Mouse (Mus musculus): Measurements from ENCODE around the gene Nek8. TPM values are rescaled to one million over a fixed set of nuclear protein-coding genes. Genes with fewer than 3 reads are reported as not detected.

The Nek8 gene
- polyA plus RNA-seq, 1 experiment from 2014 or later = 20.6 TPM

GRCm38 (mm10) chr11:78122815-78123214 is 53.7 kb downstream of the Nek8 start:
- WGBS = 77% methylated on average over 4 of the region's 4 CpGs
- Histone ChIP-seq H3K4me1 (replicated peaks; ENCODE audit: control insufficient read depth, insufficient read depth, low read length) (peaks cover 10% of the 10 kb centered on the region), H3K9me3 (ENCODE audit: control insufficient read depth, low read length) (no peaks in the 10 kb centered on the region), H3K27me3 (ENCODE audit: control insufficient read depth, insufficient read depth, low read depth, low read length) (no peaks in the 10 kb centered on the region), H3K27ac (ENCODE audit: low read length) (no peak overlapping the region), H3K4me3 (ENCODE audit: low read length) (no peak overlapping the region), H3K36me3 (ENCODE audit: control insufficient read depth, insufficient read depth, low read length) (no peaks in the 10 kb centered on the region), H3K9ac (ENCODE audit: low read length) (no peak overlapping the region), H3K4me2 (ENCODE audit: low read depth, low read length) (no peak overlapping the region)
- ATAC-seq (ENCODE audit: low read depth) = no peak

DNA sequence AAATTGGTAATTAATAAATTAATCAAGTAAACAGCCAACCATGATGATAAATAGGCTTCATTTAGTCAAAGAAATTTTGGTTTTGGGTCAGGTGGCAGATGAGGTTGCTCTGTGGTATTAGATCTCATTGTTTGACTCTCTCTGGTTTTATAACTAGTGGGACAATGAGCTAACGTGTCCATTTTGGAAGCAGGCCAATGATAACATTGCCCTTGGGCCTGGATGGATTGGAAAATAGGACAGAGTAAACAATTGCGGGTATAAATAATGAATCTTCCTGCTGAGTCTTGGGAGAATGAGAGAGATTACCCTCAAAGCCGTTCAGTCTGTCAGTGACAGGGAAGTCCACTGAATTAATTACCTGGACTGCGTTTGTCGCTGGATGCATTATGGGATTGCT is 55.3 kb downstream of the Nek8 start:
- no peak overlapping the region for H3K9ac ChIP-seq (ENCODE audit: low read length)
- 38% methylated on average over 5 of the region's 5 CpGs for WGBS
- peak; percentile 34; the same call in 1 of the 2 replicates for ATAC-seq (ENCODE audit: low read depth)

DNA sequence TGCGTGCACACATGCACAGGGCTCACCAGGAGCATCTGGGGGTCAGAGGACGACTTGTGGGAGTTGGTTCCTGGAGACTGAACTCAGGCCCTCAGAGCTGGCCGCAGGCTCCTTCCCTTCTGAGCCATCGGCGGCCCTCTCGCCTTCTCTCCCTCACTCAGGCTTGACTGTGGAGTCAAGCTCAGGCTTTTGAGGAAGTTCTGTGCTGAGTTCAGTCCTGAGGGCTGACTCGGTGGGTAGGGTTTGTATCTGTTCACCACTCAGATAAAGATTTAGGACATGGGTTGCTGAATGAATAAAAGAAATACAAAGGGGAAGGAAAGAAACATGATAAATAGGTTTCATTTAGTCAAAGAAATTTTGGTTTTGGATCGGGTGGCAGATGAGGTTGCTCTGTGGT is 56.6 kb downstream of the Nek8 start:
- Histone ChIP-seq H3K36me3 (ENCODE audit: control insufficient read depth, insufficient read depth, low read length) (no peaks in the 10 kb centered on the region), H3K9ac (ENCODE audit: low read length) (no peak overlapping the region), H3K9me3 (ENCODE audit: control insufficient read depth, low read length) (no peaks in the 10 kb centered on the region), H3K27ac (ENCODE audit: low read length) (no peak overlapping the region), H3K4me1 (replicated peaks; ENCODE audit: control insufficient read depth, insufficient read depth, low read length) (peaks cover 16% of the 10 kb centered on the region), H3K27me3 (ENCODE audit: control insufficient read depth, insufficient read depth, low read depth, low read length) (no peaks in the 10 kb centered on the region), H3K4me2 (ENCODE audit: low read depth, low read length) (no peak overlapping the region), H3K4me3 (ENCODE audit: low read length) (no peak overlapping the region)
- no peak for ATAC-seq (ENCODE audit: low read depth)
- WGBS = 68% methylated on average over 8 of the region's 8 CpGs

More for the DNA sequence above, 55.3 kb downstream of the Nek8 start:
- Histone ChIP-seq H3K4me1 (replicated peaks; ENCODE audit: control insufficient read depth, insufficient read depth, low read length) (peaks cover 11% of the 10 kb centered on the region), H3K4me3 (ENCODE audit: low read length) (no peak overlapping the region), H3K36me3 (ENCODE audit: control insufficient read depth, insufficient read depth, low read length) (no peaks in the 10 kb centered on the region), H3K27me3 (ENCODE audit: control insufficient read depth, insufficient read depth, low read depth, low read length) (no peaks in the 10 kb centered on the region), H3K27ac (ENCODE audit: low read length) (no peak overlapping the region), H3K4me2 (ENCODE audit: low read depth, low read length) (no peak overlapping the region), H3K9me3 (ENCODE audit: control insufficient read depth, low read length) (no peaks in the 10 kb centered on the region)

GRCm38 (mm10) chr11:78118467-78118866 is 58.0 kb downstream of the Nek8 start:
- ATAC-seq (ENCODE audit: low read depth) = no peak
- Histone ChIP-seq H3K36me3 (ENCODE audit: control insufficient read depth, insufficient read depth, low read length) (no peaks in the 10 kb centered on the region), H3K4me1 (replicated peaks; ENCODE audit: control insufficient read depth, insufficient read depth, low read length) (peaks cover 23% of the 10 kb centered on the region), H3K4me3 (ENCODE audit: low read length) (no peak overlapping the region), H3K27ac (ENCODE audit: low read length) (no peak overlapping the region), H3K9me3 (ENCODE audit: control insufficient read depth, low read length) (no peaks in the 10 kb centered on the region), H3K4me2 (ENCODE audit: low read depth, low read length) (no peak overlapping the region), H3K27me3 (ENCODE audit: control insufficient read depth, insufficient read depth, low read depth, low read length) (no peaks in the 10 kb centered on the region), H3K9ac (ENCODE audit: low read length) (no peak overlapping the region)

DNA sequence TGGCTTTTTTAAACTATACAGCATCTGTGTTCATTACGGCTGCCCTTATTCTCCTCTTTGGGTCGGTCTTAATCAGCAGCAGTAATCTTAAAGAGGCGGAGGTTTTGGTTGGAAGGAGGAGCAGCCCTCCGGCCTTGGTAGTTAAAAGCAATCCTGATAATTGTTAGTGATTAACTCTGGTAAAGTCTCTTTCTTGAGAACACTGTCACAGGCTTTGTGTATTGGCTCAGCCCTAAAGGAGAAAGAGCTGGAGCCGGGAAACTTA is 60.4 kb downstream of the Nek8 start:
- H3K36me3 ChIP-seq (ENCODE audit: control insufficient read depth, insufficient read depth, low read length) = no peaks in the 10 kb centered on the region
- H3K4me3 ChIP-seq (ENCODE audit: low read length) = peak overlapping the region; percentile 70
- no peaks in the 10 kb centered on the region for H3K9me3 ChIP-seq (ENCODE audit: control insufficient read depth, low read length)
- H3K27ac ChIP-seq (ENCODE audit: low read length) = no peak overlapping the region
- peaks cover 20% of the 10 kb centered on the region for H3K4me1 ChIP-seq (replicated peaks; ENCODE audit: control insufficient read depth, insufficient read depth, low read length)
- H3K27me3 ChIP-seq (ENCODE audit: control insufficient read depth, insufficient read depth, low read depth, low read length) = no peaks in the 10 kb centered on the region
- H3K9ac ChIP-seq (ENCODE audit: low read length) = peak overlapping the region; percentile 80
- H3K4me2 ChIP-seq (ENCODE audit: low read depth, low read length) = peak overlapping the region; percentile 65
- WGBS = 10% methylated on average over 5 of the region's 5 CpGs
- no peak for ATAC-seq (ENCODE audit: low read depth)

Small RNA genes within 50 kb of the gene (microRNA-seq; reads per million reads assigned to microRNA genes)
- gene Mir7653 = 0.99 reads per million

Other genes with a start within 250 kb of the Nek8 start
- 0.34 and 0.69 TPM in 2 replicates for gene Sez6, start 245.9 kb downstream of the Nek8 start, polyA plus RNA-seq (2015; fragmentation: Nextera tagmentation; extraction: Ambion mirVana)
- 13.8 and 13.9 TPM in 2 replicates for gene Phf12, start 193.9 kb downstream of the Nek8 start, polyA plus RNA-seq (2015; fragmentation: Nextera tagmentation; extraction: Ambion mirVana)
- gene Dhrs13, start 144.4 kb downstream of the Nek8 start, polyA plus RNA-seq (2015; fragmentation: Nextera tagmentation; extraction: Ambion mirVana) = 14.5 and 15.3 TPM in 2 replicates
- gene Flot2, start 138.7 kb downstream of the Nek8 start, polyA plus RNA-seq (2015; fragmentation: Nextera tagmentation; extraction: Ambion mirVana) = 67.6 and 70.0 TPM in 2 replicates
- 35.0 and 35.1 TPM in 2 replicates for gene Eral1, start 96.3 kb downstream of the Nek8 start, polyA plus RNA-seq (2015; fragmentation: Nextera tagmentation; extraction: Ambion mirVana)
- gene Fam222b, start 82.0 kb downstream of the Nek8 start, polyA plus RNA-seq (2015; fragmentation: Nextera tagmentation; extraction: Ambion mirVana) = 13.6 and 17.1 TPM in 2 replicates
- 84.2 and 96.3 TPM in 2 replicates for gene Traf4, start 11.1 kb downstream of the Nek8 start, polyA plus RNA-seq (2015; fragmentation: Nextera tagmentation; extraction: Ambion mirVana)
- 24.4 and 25.9 TPM in 2 replicates for gene Tlcd1, start within 50 bp of the Nek8 start, polyA plus RNA-seq (2015; fragmentation: Nextera tagmentation; extraction: Ambion mirVana)
- gene Rpl23a, start 6.9 kb upstream of the Nek8 start, polyA plus RNA-seq (2015; fragmentation: Nextera tagmentation; extraction: Ambion mirVana) = 1,346 and 1,426 TPM in 2 replicates
- gene Rab34, start 11.8 kb upstream of the Nek8 start, polyA plus RNA-seq (2015; fragmentation: Nextera tagmentation; extraction: Ambion mirVana) = 117 and 129 TPM in 2 replicates
- gene Proca1, start 16.7 kb upstream of the Nek8 start, polyA plus RNA-seq (2015; fragmentation: Nextera tagmentation; extraction: Ambion mirVana) = 5.3 and 6.8 TPM in 2 replicates
- gene Sdf2, start 69.1 kb upstream of the Nek8 start, polyA plus RNA-seq (2015; fragmentation: Nextera tagmentation; extraction: Ambion mirVana) = 81.9 and 84.7 TPM in 2 replicates
- 24.6 and 26.2 TPM in 2 replicates for gene Supt6, start 69.3 kb upstream of the Nek8 start, polyA plus RNA-seq (2015; fragmentation: Nextera tagmentation; extraction: Ambion mirVana)
- 59.5 and 63.5 TPM in 2 replicates for gene 2610507B11Rik, start 85.1 kb upstream of the Nek8 start, polyA plus RNA-seq (2015; fragmentation: Nextera tagmentation; extraction: Ambion mirVana)
- gene BC030499, start 114.2 kb upstream of the Nek8 start, polyA plus RNA-seq (2015; fragmentation: Nextera tagmentation; extraction: Ambion mirVana) = 0.13 and 0.35 TPM in 2 replicates
- gene Spag5, start 124.9 kb upstream of the Nek8 start, polyA plus RNA-seq (2015; fragmentation: Nextera tagmentation; extraction: Ambion mirVana) = 44.9 and 46.7 TPM in 2 replicates
- 8.9 and 12.1 TPM in 2 replicates for gene Aldoc, start 146.3 kb upstream of the Nek8 start, polyA plus RNA-seq (2015; fragmentation: Nextera tagmentation; extraction: Ambion mirVana)
- gene Pigs, start 151.7 kb upstream of the Nek8 start, polyA plus RNA-seq (2015; fragmentation: Nextera tagmentation; extraction: Ambion mirVana) = 81.8 and 84.8 TPM in 2 replicates
- gene Unc119, start 166.8 kb upstream of the Nek8 start, polyA plus RNA-seq (2015; fragmentation: Nextera tagmentation; extraction: Ambion mirVana) = 26.6 and 27.2 TPM in 2 replicates
- 0.77 and 1.2 TPM in 2 replicates for gene Foxn1, start 209.9 kb upstream of the Nek8 start, polyA plus RNA-seq (2015; fragmentation: Nextera tagmentation; extraction: Ambion mirVana)
- gene Slc13a2, start 245.5 kb upstream of the Nek8 start, polyA plus RNA-seq (2015; fragmentation: Nextera tagmentation; extraction: Ambion mirVana) = 0.15 and 0.47 TPM in 2 replicates